Mouse (Mus musculus) bone marrow, adult 2 months (tissue): ENCODE results near the gene Pik3r6.

ENCODE experiments used
- CTCF ChIP-seq: fragments of 200-500 bp; IDR thresholded peaks from 2 replicates; pipeline ENCODE4 v1.5.1; 2011; ENCODE audit warnings: low read length, control low read depth; ENCODE audit not compliant: control insufficient read depth, insufficient read depth
- POLR2A ChIP-seq: fragments of 200-500 bp; IDR thresholded peaks from 2 replicates; pipeline ENCODE4 v1.6.1; 2011; ENCODE audit warnings: low read depth, mild to moderate bottlenecking, control low read depth, low read length, borderline replicate concordance; ENCODE audit not compliant: control insufficient read depth

DNA sequence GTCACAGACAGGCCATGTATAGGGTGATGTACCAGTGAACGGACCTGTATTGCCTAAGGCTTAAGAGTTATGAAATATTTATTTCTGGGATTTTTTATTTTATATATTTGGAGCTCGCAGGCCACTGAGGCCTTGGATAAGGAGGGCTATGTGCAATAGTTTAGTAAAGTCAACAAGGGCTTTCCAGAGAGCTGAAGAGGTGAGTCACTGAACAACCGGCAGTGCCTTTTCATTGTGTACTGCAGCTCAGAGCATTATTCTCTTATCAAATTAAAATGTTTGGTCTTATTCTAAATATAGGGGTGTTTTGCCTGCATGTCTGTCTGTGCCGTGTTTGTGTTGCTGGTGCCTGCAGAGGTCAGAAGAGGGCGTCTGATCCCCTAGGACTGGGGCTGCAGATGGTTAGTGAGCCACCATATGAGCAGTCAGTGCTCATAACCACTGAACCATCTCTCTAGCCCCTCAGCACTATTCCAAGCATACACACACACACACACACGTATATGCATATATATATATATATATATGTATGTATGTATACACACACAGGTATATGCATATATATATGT lies 14.5 kb upstream of the Pik3r6 start:
- TF ChIP-seq CTCF (no peak), POLR2A (no peak)
